8 mouse cellular contexts compared by ENCODE assay signal in genomic region chr5:33997051-33997741, GRCm38 (mm10). TPM values are rescaled to one million over a fixed set of nuclear protein-coding genes. Genes with fewer than 3 reads are reported as not detected.
DNase-seq lines count a peak whose midpoint lies in the region; ATAC-seq lines count a peak whose summit lies in the region.

No protein-coding gene starts in this region.

- peak overlapping the region; percentile 88 for H3K9ac ChIP-seq in midbrain, embryonic 14.5 days (replicated peaks; ENCODE audit: low read length)

- 0 out of 2 replicates have a peak, but pooled peaks have one; percentile 1 for ATAC-seq in granulocyte monocyte progenitor cell, adult 5-6 weeks (replicated peaks; ENCODE audit: poor library complexity, severe bottlenecking)
- ATAC-seq in midbrain, embryonic 14.5 days (ENCODE audit: low FRiP score, low TSS enrichment): peak; percentile 12; the same call in 1 of the 2 replicates

- H3K27me3 ChIP-seq in limb, embryonic 10.5 days (ENCODE audit: low read depth, poor library complexity, severe bottlenecking): peaks cover 72% of the 10 kb centered on the region
- no peaks in the 10 kb centered on the region for H3K27me3 ChIP-seq in midbrain, embryonic 14.5 days (ENCODE audit: control insufficient read depth, insufficient read depth, low read length)

- intact Hi-C loops in gastrocnemius, postnatal 14 days (cut with DNase I; ENCODE audit: low total_unique reads): no loop called here

- H3K4me3 ChIP-seq in limb, embryonic 10.5 days: peak overlapping the region; percentile 61
- H3K4me3 ChIP-seq in midbrain, embryonic 14.5 days (replicated peaks; ENCODE audit: low read depth, low read length): peak overlapping the region; percentile 85

- WGBS in limb, embryonic 10.5 days: 1% methylated on average over 68 of the region's 80 CpGs
- WGBS in midbrain, embryonic 14.5 days: under 1% methylated on average over 78 of the region's 80 CpGs

- no peaks in the 10 kb centered on the region for H3K36me3 ChIP-seq in limb, embryonic 10.5 days
- H3K36me3 ChIP-seq in midbrain, embryonic 14.5 days (ENCODE audit: control insufficient read depth, insufficient read depth, low read length): peaks cover 21% of the 10 kb centered on the region

- H3K9me3 ChIP-seq in limb, embryonic 10.5 days (replicated peaks): no peaks in the 10 kb centered on the region
- H3K9me3 ChIP-seq in midbrain, embryonic 14.5 days (ENCODE audit: control insufficient read depth, low read length): no peaks in the 10 kb centered on the region

- peak overlapping the region; percentile 64 for H3K4me2 ChIP-seq in midbrain, embryonic 14.5 days (ENCODE audit: low read length)

- peak; percentile 45 for DNase-seq in gastrocnemius, postnatal 14 days
- DNase-seq in gastrocnemius, adult 8-10 months (ENCODE audit: low spot score in 2 of 2): no peak
- DNase-seq in cerebellum, postnatal 25 days: peak; percentile 81 to 87
- peak; percentile 62 for DNase-seq in kidney, adult 18-20 months
- DNase-seq in limb, embryonic 10.5 days (ENCODE audit: low spot score): peak; percentile 57
- DNase-seq in midbrain, embryonic 14.5 days: peak; percentile 79
- DNase-seq in testis, postnatal 10 days (ENCODE audit: low spot score): peak; percentile 72

- H3K27ac ChIP-seq in limb, embryonic 10.5 days: peak overlapping the region; percentile 68
- H3K27ac ChIP-seq in midbrain, embryonic 14.5 days (replicated peaks; ENCODE audit: low read depth, low read length): peak overlapping the region; percentile 97

- H3K4me1 ChIP-seq in limb, embryonic 10.5 days: peaks cover 24% of the 10 kb centered on the region
- H3K4me1 ChIP-seq in midbrain, embryonic 14.5 days (ENCODE audit: control insufficient read depth, insufficient read depth, low read length): peaks cover 29% of the 10 kb centered on the region

RNA-seq across cellular contexts. Expression of gene Nat8l, which starts 1.4 kb away (rescaled TPM):
- total RNA-seq in gastrocnemius, postnatal 14 days (2021): under 1 TPM; 0.16 to 0.29 TPM
- total RNA-seq in gastrocnemius, adult 8-10 months (2022): under 1 TPM; 0.16 to 0.24 (median 0.20) TPM
- total RNA-seq in granulocyte monocyte progenitor cell, adult 5-6 weeks (2014; fragmentation: Nextera tagmentation): 4.8 and 6.3 TPM in 2 replicates
- total RNA-seq in granulocyte monocyte progenitor cell, adult 5-6 weeks (2017): 1.7 and 2.2 TPM in 2 replicates
- polyA plus RNA-seq in limb, embryonic 10.5 days (2016; fragmentation: Nextera tagmentation; extraction: Ambion mirVana): 0.15 and 0.18 TPM in 2 replicates
- polyA plus RNA-seq in midbrain, embryonic 14.5 days (2014; fragmentation: Nextera tagmentation; extraction: Ambion mirVana): 3.2 and 4.8 TPM in 2 replicates

RNA-seq across cellular contexts. Expression of gene Gm1673, which starts 14.0 kb away (rescaled TPM):
- total RNA-seq in gastrocnemius, postnatal 14 days (2021): 1 to 10 TPM in 1 of 2 experiments, under 1 TPM in 1; 0.57 to 1.7 TPM
- total RNA-seq in gastrocnemius, adult 8-10 months (2022): not detected
- 2.1 and 7.4 TPM in 2 replicates for total RNA-seq in granulocyte monocyte progenitor cell, adult 5-6 weeks (2014; fragmentation: Nextera tagmentation)
- 14.6 TPM in 1 of 2 replicates, not detected in the other for total RNA-seq in granulocyte monocyte progenitor cell, adult 5-6 weeks (2017)
- polyA plus RNA-seq in limb, embryonic 10.5 days (2016; fragmentation: Nextera tagmentation; extraction: Ambion mirVana): 174 TPM in 2 replicates
- 456 and 786 TPM in 2 replicates for polyA plus RNA-seq in midbrain, embryonic 14.5 days (2014; fragmentation: Nextera tagmentation; extraction: Ambion mirVana)

Comparison
In these comparisons a context has a peak if more than half of its experiments do, and no peak if none do; other contexts are left out.
1. DNase-seq: peak in gastrocnemius, postnatal 14 days (single experiment), cerebellum, postnatal 25 days (2 of 2), kidney, adult 18-20 months (single experiment), limb, embryonic 10.5 days (single experiment), midbrain, embryonic 14.5 days (single experiment) and testis, postnatal 10 days (single experiment); none in gastrocnemius, adult 8-10 months (0 of 2).